Mouse (Mus musculus): ENCODE results near the gene Erich3. TPM values are rescaled to one million over a fixed set of nuclear protein-coding genes. Genes with fewer than 3 reads are reported as not detected.

The Erich3 gene
- polyA plus RNA-seq, 1 experiment = not detected

DNA sequence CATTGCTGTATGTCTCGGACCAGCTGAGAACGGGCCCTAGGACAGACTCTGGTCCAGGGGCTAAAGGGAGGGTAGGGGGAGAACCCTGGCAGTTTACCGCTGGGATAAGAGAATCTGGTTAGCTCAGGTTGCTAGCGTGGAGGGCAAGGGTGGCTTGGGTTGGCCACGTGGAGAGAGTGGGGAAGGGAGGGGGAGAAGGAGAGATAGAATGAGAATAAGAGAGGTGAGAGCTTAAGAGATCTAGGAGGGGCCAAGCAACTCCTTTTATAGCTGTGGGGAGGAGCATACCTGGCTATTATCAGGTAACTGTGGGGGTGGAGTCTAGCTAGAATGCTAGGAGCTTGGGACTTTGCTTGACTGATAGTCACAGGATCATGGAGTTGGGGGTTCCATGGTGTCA lies 7.4 kb downstream of the Erich3 start:
- 0 out of 2 replicates have a peak, but pooled peaks cover 4% of the 10 kb centered on the region for H3K27me3 ChIP-seq (ENCODE audit: control insufficient read depth, insufficient read depth, low read length)
- H3K27ac ChIP-seq (ENCODE audit: insufficient read depth, low read depth, low read length) = no peak overlapping the region
- H3K36me3 ChIP-seq (ENCODE audit: control insufficient read depth, insufficient read depth, low read length) = no peaks in the 10 kb centered on the region
- TF ChIP-seq POLR2A (IDR thresholded peaks at IDR 0.05; ENCODE audit: low read depth, low read length) (no peak), CTCF (IDR thresholded peaks at IDR 0.05; ENCODE audit: extremely low read depth, insufficient read length, insufficient replicate concordance, low read depth, low read length) (no peak)
- WGBS = 42% methylated on average over 5 of the region's 5 CpGs
- H3K4me1 ChIP-seq (ENCODE audit: control insufficient read depth, insufficient read depth, insufficient read length, low read length) = no peaks in the 10 kb centered on the region
- H3K4me3 ChIP-seq (ENCODE audit: low read depth, low read length) = no peak overlapping the region

DNA sequence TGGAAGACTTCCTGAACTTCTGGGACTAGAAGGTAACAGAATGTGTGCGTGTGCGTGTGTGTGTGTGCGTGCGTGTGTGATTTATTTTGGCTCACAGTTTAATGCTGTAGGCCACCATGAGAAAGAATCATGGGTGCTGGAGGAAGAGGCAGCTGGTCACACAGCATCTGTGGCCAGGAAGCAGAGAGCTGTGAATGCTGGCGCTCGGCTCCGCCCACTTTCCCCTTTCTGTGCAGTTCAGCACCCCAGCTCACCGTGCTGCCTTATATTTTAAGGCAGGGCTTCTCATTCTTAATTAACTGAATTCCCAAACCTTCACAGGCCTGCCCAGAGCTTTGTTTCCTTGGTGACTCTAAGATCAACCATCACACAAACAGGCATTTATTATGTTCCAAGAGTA lies 9.7 kb downstream of the Erich3 start:
- H3K4me1 ChIP-seq (ENCODE audit: control insufficient read depth, insufficient read depth, insufficient read length, low read length) = no peaks in the 10 kb centered on the region
- H3K4me3 ChIP-seq (ENCODE audit: low read depth, low read length) = no peak overlapping the region
- WGBS = 69% methylated on average over 8 of the region's 8 CpGs
- no peaks in the 10 kb centered on the region for H3K27me3 ChIP-seq (ENCODE audit: control insufficient read depth, insufficient read depth, low read length)
- H3K27ac ChIP-seq (ENCODE audit: insufficient read depth, low read depth, low read length) = no peak overlapping the region
- TF ChIP-seq POLR2A (IDR thresholded peaks at IDR 0.05; ENCODE audit: low read depth, low read length) (no peak), CTCF (IDR thresholded peaks at IDR 0.05; ENCODE audit: extremely low read depth, insufficient read length, insufficient replicate concordance, low read depth, low read length) (no peak)
- H3K36me3 ChIP-seq (ENCODE audit: control insufficient read depth, insufficient read depth, low read length) = no peaks in the 10 kb centered on the region

DNA sequence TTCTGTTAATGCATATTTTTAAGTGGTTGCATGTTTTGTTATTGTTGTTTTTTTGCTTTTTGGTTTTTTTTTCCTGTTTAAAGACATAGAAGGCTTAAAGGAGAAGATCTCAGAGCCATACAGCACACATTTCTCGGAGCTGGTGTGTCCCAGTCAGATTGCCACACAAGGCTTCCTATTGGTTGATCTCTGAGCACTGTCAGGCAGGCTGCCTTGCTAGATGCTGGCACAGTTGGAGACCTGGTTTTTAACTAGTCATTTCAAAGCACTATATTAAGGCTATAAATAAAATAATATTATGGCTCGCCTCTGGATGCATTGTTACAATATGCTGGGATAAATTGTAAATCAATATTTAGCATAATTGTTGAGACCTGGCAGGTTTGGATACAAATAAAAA lies 18.9 kb downstream of the Erich3 start:
- Histone ChIP-seq H3K27ac (ENCODE audit: insufficient read depth, low read depth, low read length) (no peak overlapping the region), H3K4me1 (ENCODE audit: control insufficient read depth, insufficient read depth, insufficient read length, low read length) (no peaks in the 10 kb centered on the region), H3K4me3 (ENCODE audit: low read depth, low read length) (no peak overlapping the region), H3K27me3 (ENCODE audit: control insufficient read depth, insufficient read depth, low read length) (no peaks in the 10 kb centered on the region), H3K36me3 (ENCODE audit: control insufficient read depth, insufficient read depth, low read length) (no peaks in the 10 kb centered on the region)
- TF ChIP-seq CTCF (IDR thresholded peaks at IDR 0.05; ENCODE audit: extremely low read depth, insufficient read length, insufficient replicate concordance, low read depth, low read length) (no peak), POLR2A (IDR thresholded peaks at IDR 0.05; ENCODE audit: low read depth, low read length) (no peak)
- 57% methylated on average over 2 of the region's 2 CpGs for WGBS

DNA sequence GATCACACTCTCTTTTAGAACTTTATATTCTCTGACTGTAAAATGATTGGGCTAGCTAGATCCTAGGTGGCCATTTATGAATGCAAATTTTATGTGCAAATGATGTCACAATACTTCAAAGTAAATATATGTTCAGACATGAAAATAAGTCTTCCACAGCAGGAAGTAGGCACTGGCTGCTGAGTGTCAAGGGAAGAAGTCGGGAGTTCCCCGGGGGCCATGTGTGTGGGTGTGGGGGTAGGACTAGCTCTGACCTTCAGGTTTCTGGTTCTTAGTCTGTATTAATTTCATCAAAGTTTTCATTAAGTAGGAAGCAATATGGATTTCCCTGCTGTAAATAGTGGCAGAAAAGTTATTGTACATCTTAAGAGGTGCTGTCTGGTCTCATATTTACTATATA lies 20.0 kb downstream of the Erich3 start:
- H3K27me3 ChIP-seq (ENCODE audit: control insufficient read depth, insufficient read depth, low read length) = no peaks in the 10 kb centered on the region
- H3K4me1 ChIP-seq (ENCODE audit: control insufficient read depth, insufficient read depth, insufficient read length, low read length) = no peaks in the 10 kb centered on the region
- WGBS = 78% methylated on average over 2 of the region's 2 CpGs
- no peaks in the 10 kb centered on the region for H3K36me3 ChIP-seq (ENCODE audit: control insufficient read depth, insufficient read depth, low read length)
- H3K27ac ChIP-seq (ENCODE audit: insufficient read depth, low read depth, low read length) = no peak overlapping the region
- no peak for TF ChIP-seq POLR2A (IDR thresholded peaks at IDR 0.05; ENCODE audit: low read depth, low read length)
- TF ChIP-seq CTCF (IDR thresholded peaks at IDR 0.05; ENCODE audit: extremely low read depth, insufficient read length, insufficient replicate concordance, low read depth, low read length) = no peak
- no peak overlapping the region for H3K4me3 ChIP-seq (ENCODE audit: low read depth, low read length)

DNA sequence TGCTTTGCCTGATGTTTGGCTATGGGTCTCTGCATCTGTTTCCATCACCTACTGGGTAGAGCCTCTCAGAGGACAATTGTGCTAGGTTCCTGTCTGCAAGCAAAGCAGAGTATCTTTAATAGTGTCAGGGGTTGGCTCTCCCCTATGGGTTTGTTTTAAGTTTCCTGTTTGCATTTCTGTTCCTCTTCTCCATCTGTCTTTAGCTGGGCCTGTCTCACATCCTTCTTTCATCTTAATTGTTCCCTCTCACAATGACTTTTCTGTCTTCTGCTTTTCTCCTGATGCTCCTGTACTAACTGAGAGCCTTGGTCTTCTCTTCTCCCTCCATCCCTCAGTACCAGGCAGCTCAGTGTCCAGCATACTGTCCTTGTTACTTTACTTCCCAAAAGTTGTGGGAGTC lies 26.6 kb downstream of the Erich3 start:
- TF ChIP-seq POLR2A (IDR thresholded peaks at IDR 0.05; ENCODE audit: low read depth, low read length) (no peak), CTCF (IDR thresholded peaks at IDR 0.05; ENCODE audit: extremely low read depth, insufficient read length, insufficient replicate concordance, low read depth, low read length) (no peak)
- no peaks in the 10 kb centered on the region for H3K27me3 ChIP-seq (ENCODE audit: control insufficient read depth, insufficient read depth, low read length)
- no peak overlapping the region for H3K4me3 ChIP-seq (ENCODE audit: low read depth, low read length)
- no peak overlapping the region for H3K27ac ChIP-seq (ENCODE audit: insufficient read depth, low read depth, low read length)
- peaks cover 2% of the 10 kb centered on the region; the same call in 1 of the 2 replicates for H3K4me1 ChIP-seq (ENCODE audit: control insufficient read depth, insufficient read depth, insufficient read length, low read length)
- H3K36me3 ChIP-seq (ENCODE audit: control insufficient read depth, insufficient read depth, low read length) = no peaks in the 10 kb centered on the region

DNA sequence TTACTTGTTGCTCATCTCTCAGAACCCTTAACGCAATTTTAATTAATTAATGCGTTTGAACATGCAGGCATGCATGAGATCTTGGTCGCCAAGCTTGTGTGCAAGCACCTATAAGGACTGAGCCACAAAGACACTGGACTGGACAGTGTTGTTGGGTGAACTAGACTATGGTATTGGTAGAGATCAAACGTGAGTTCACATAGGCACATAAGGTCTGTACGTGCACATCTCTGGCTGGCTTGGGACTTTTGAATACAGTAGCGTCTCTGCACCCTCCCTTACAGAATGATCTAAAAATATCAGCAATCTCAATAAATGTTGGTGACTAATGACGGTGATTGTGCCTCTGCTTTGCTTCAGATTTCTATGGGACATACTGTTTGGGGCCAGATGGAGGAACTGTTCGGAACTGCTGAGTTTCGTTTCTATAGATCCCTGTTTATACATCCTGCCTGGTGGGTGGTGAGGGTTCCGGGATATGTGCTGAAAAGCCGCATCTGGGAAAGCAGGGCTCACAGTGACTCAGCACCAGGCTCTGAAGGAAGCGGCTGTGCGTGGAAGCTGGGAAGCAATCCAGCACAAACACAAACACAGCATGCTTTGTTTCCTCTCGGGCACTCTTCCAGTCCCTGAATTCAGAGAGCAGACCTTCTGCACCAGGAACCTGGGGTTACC lies 28.4 kb downstream of the Erich3 start:
- 30% methylated on average over 14 of the region's 14 CpGs for WGBS
- no peak overlapping the region for H3K4me3 ChIP-seq (ENCODE audit: low read depth, low read length)
- H3K4me1 ChIP-seq (ENCODE audit: control insufficient read depth, insufficient read depth, insufficient read length, low read length) = peaks cover 5% of the 10 kb centered on the region; the same call in 1 of the 2 replicates
- H3K27me3 ChIP-seq (ENCODE audit: control insufficient read depth, insufficient read depth, low read length) = no peaks in the 10 kb centered on the region
- H3K27ac ChIP-seq (ENCODE audit: insufficient read depth, low read depth, low read length) = no peak overlapping the region
- no peak for TF ChIP-seq POLR2A (IDR thresholded peaks at IDR 0.05; ENCODE audit: low read depth, low read length)
- no peak for TF ChIP-seq CTCF (IDR thresholded peaks at IDR 0.05; ENCODE audit: extremely low read depth, insufficient read length, insufficient replicate concordance, low read depth, low read length)
- H3K36me3 ChIP-seq (ENCODE audit: control insufficient read depth, insufficient read depth, low read length) = no peaks in the 10 kb centered on the region

DNA sequence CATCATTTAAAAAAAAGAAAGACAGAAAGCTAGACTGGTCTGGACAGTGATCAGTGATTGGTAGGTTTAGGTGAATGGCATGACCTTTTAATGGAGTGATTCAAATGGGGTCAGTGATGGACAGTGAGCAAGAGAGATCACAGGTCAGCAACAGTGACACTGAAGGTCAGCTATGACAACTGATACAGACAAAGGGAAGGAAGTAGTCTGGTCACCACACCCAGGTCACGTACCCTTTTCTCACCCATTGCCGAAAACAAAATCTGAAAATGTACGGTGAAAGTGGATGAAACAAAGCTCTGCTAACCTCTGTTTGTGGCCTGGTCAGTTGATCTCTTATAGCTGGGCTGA lies 28.9 kb downstream of the Erich3 start:
- Histone ChIP-seq H3K4me3 (ENCODE audit: low read depth, low read length) (no peak overlapping the region), H3K27ac (ENCODE audit: insufficient read depth, low read depth, low read length) (no peak overlapping the region), H3K36me3 (ENCODE audit: control insufficient read depth, insufficient read depth, low read length) (no peaks in the 10 kb centered on the region), H3K27me3 (ENCODE audit: control insufficient read depth, insufficient read depth, low read length) (no peaks in the 10 kb centered on the region), H3K4me1 (ENCODE audit: control insufficient read depth, insufficient read depth, insufficient read length, low read length) (peaks cover 5% of the 10 kb centered on the region; the same call in 1 of the 2 replicates)
- 58% methylated on average over 3 of the region's 3 CpGs for WGBS
- TF ChIP-seq CTCF (IDR thresholded peaks at IDR 0.05; ENCODE audit: extremely low read depth, insufficient read length, insufficient replicate concordance, low read depth, low read length) = no peak
- no peak for TF ChIP-seq POLR2A (IDR thresholded peaks at IDR 0.05; ENCODE audit: low read depth, low read length)
